Mouse (Mus musculus): ENCODE data around the gene Ppp1r3e.

Ppp1r3e gene

DNA sequence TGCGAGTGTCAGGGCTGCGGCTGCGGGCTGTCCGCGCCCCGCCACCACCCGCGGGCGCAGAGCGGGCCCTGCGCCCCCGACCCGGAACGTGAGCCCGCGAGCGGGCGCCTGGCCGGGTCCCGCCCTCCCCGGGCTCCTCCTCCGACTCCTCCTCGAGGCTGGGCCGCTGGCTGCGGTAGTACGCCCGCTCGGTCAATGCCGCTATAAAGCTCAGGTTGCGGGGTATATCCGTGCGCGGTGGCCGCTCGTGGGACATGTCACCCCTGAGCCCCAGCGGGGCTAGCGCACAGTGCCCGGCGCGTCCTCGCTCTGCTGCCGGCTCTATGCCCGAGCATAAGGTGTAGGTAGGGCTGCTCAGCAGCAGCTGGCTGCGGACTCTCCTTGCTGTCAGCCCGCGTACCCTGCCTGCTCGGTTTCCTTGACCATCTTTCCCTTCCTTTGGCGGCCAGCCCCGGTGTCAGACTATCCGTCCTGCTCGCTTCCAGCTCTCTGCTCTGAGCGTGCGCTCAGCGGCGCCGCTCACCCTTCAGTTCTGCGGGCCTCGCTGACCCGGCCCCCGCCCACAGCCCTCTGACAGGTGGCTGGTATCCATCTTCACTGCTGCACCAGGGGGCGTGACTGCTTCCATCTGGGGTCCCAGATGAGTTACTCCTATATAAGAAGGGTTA lies at the start of gene Ppp1r3e:
Gene Ppp1r3e (minus strand): TSS at position 503 of the 668 bp plus-strand sequence.
- DNase-seq (ENCODE audit: low read depth, low spot score): no peak

DNA sequence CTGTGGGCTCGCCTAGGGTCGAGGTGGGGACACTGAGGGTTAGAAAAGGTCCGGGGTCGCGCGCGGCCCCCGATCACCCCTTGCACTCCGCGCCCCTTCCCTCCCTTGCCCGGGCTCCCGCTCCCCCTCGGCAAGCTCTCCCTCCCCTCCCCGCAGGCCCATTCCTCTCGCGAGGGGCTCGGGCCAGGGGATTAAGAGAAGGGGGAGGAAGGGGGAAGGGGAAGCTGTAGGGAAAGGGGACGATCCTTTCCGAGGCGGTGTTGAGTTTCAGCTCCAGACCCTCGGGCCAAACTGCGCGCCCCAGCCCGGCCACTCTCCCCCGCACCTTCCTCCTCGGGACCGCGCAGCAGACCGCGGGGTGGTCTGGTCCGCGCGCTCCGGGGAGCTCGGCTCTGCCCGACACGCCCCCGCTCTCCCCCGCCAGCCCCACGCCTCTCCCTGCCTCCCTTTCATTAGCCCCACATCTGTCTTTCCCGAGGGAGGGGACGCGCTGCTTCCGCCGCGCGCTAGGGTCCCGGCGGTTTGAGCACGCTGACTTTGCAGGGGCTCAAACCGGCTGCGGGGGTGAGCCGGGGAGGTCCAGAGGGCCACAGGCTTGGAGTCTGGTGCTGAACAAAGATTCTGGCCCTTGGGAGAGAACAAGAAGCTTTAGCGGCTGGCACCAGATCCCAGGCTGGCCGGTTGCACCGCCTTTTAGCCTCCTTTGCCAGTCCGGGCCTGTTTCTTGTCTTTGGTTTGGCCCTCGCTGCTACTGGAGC lies 49.2 kb upstream of the Ppp1r3e start:
- DNase-seq (ENCODE audit: low read depth, low spot score): no peak

DNA sequence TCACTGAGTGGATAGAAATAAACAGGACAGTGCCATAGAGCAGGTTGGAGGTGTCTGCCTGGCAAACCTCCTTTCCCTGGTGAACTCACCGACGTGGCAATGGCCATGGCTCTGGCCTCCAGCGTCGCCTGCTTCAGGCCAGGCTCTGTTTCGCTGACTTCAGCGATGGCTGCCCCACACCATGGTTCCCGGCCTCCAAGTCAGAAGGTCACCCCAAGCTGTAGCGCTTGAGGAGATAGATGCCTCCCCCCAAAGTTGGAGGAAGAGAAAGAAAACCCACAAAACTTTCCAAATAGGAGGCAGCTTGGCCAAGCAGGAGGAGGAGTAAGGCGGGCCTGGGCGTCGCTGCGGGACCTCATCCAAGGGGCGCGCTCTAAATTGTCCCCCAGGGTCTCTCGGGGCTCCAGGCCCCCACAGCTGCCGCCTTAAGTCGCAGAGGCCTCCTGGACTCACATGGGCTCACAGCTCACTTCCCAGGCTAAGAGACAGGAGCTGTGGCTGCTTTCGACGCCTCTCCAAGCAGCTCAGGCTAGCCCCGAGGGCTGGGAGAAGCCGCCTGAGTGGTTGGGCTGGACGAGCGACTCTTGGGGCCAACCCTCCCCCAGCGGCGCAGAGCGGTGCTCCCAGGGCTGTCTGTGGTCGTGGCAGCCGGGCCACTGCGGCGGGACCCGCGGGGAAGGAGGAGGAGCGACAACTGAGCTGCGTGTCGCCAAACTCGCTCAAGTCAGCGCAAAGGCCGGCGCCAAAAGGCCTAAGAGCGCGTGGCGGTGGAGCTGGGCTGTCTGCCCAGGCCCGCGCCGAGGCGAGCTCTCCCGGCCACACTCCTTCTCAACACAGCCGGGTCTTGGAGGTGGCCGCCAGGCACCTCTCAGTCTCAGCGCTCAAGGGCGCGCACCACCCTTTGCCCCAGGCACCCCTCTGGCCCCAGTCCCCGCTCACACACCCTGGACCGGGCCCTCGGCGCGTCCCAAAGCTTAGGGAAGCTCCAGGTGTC lies 48.3 kb upstream of the Ppp1r3e start, which contains the start of gene Efs:
Gene Efs (minus strand): TSS at position 778 of the 994 bp plus-strand sequence.
- no peak for DNase-seq (ENCODE audit: low read depth, low spot score)

DNA sequence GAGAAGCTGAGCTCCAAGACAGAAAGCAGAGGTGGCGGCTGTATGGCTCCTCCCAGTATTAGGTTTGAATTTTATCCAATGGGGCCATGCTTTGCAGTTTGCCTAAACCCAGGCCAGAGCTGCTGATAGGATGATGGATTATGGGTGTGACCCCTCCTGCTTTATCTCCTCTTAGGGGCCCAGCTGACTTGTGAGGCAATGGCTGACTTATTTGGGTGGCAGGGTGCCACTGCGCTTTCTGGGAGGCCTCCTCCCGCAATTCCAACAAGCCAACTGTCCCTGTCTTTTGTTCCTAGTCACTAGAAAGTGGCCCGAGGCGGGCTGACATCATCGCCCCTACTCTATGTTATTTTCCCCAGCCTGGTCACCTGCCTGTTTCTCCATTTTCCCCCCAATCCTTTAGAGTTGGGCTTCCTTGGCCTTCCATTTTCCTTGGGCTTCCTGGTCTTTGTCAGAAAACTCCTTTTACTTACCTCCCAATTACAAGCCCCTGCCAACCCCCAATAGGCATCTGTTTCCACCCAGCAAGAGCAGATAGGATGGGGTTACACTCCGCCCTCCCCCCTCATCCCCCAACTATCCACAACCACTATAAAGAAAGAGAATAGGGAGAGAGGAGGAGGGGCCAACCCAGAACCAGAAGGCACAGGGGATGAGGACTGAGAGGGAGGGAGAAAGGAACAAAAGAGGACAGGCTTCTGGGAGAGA lies 47.4 kb upstream of the Ppp1r3e start:
- peak; percentile 22 for DNase-seq (ENCODE audit: low read depth, low spot score)

DNA sequence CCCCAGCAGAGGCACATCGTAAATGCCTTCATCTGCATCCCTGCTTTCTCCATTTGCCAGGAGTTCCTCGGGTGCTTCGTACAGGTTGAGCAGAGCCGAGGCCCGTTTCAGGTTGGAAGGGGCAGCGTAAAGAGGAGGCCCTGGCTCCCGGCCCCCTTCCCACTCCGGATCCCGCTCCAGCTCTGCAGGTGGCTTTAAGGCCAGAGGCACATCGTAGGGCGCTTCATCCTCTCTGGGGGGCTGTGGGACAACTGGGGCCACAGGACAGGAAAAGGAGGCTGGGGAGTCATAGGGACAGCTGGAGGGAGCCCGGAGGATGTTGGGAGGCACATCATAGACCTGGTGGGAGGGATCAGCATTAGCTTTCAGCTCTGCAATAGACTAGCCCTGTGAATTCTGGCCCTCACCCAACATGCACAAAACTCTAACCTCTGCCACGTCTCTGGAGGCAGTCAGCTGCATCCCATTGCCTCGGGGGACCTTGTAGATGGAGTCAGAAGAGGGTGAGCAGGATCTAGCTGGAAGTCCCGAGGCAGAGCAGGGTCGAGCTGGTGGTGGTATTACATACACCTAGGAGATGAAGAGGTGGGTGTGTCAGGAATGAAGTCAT lies 42.8 kb upstream of the Ppp1r3e start:
- DNase-seq (ENCODE audit: low read depth, low spot score): no peak

DNA sequence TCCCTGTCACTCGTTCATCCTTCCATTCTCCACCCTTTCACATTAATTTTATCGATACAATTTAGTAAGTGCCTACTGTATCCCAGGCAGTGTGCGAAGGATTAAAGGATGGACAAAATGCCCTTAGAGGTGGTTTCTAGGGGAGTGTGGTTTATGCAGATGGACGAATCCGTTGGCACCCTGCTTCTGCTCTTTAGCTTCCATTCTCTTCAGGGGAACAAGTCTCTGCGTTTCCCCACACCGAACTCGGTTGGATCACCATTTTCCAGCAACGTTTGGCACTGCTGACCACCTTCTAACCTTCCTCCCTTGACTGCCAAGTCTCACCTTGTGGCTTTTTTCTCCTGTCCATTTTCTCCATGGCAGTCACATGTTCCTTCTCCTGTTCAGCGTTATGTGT lies 36.0 kb upstream of the Ppp1r3e start:
- DNase-seq (ENCODE audit: low read depth, low spot score): no peak

DNA sequence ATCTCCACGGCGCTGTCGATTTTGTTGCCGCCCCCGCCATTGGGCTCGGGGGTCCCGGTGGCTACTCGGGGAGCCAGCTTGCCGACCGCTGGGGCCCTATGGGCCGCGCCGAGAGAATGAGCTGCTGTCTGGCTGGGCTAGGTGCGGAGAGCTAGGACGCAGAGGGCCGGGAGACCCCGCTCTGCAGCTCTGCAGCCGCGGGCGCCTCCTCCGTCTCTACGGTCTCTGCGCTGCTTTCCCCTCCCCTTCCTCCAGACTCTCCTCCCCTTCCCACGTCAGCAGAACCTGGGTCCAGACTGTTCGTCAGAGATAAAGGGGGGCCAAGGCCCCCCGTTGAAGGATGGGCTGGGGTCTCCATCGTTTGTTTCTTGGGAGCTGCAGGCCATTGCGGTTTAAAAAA lies 35.5 kb upstream of the Ppp1r3e start, which contains the start of gene Slc22a17:
Gene Slc22a17 (minus strand): TSS at position 247 of the 400 bp plus-strand sequence.
- DNase-seq (ENCODE audit: low read depth, low spot score): no peak

DNA sequence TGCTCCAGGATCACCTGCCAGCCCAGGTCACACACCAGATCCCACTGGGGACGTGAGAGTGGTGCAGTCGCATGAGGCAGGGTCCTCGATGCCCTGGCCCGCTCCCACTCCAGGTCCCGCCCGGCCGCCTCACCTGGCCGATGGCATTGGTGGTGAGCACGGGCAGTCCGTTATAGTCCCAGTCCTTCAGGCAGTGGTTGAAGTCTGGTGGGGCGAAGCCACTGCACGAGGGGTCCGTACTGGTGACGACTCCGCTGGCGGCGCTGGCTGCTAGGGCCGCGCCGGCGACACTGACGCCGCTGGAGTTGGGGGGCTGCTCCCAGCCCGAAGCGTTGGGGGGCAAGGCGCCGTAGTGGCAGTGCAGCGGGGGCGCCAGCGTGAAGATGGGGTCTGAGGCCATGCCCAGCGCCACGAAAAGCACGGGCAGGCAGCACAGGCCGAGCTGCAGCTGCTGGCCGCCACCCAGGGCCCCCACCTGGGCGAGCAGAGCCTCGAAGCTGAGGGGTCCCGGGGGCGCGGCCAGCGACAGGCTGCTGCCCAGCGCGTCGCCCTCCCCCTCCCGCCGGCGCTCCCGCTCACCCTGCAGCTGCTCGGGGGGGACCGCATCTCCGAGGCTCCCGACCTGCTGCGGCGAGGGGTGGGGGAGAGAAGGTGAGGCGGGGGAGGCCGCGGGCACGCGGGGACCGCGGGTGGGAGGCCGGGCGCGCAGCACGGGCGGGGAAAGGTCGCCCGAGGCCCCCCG lies 34.9 kb upstream of the Ppp1r3e start:
- no peak for DNase-seq (ENCODE audit: low read depth, low spot score)

DNA sequence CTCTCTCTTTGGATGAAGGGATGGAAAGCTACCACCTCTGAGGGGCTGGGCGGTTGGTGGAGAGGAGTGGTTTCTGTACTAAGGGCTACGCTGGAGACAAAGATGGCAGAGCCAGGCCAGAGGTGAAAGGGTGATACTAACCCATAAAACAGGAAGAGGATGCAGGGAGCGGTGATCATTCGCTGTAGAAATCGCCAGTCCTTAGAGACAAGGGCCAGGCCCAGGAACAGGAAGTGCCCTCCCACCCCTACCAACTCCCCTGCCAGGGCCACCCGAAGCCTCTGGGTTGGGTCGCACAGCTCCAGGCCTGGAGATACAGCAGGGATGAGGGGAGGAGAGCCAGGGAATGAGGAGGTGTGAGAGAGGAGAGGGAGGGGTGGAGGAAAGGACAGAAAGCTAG lies 31.3 kb upstream of the Ppp1r3e start:
- DNase-seq (ENCODE audit: low read depth, low spot score): no peak

DNA sequence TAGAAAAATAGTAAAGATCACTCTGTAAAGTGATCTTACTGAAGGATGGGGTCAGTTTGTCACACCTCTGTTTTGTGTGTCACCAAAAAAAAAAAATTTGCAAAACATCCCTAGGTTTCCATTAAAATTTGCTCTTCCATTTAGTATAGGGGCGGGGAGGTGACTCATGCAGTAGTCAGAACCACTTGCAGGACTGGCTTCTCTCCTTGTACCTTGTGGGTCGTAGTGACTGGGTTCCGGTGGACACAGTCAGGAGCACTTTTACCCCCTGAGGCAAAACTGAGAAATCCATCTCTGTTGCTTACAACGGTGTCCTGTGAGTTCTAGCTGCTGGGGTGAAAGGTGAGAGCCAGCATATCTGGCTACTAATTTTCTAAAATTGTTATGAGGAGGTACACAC lies 26.3 kb upstream of the Ppp1r3e start:
- DNase-seq (ENCODE audit: low read depth, low spot score): no peak

DNA sequence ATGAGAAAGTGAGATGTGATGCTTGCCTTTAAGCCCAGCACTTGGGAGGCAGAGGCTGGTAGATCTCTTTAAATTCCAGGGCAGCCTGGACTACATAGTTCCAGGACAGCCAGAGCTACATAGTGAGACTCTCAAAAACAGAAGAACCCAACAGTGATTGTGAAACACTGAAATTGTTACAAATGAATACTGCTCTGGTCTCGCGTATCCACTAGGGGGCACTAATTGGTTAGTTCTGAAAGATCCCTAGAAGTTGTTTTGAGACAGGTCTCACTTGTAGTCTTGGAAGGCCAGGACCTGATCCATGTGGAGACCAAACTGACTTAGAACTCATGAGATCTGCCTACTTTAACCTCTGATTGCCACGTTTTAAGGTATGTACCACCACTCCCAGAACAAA lies 23.0 kb upstream of the Ppp1r3e start:
- DNase-seq (ENCODE audit: low read depth, low spot score): no peak

DNA sequence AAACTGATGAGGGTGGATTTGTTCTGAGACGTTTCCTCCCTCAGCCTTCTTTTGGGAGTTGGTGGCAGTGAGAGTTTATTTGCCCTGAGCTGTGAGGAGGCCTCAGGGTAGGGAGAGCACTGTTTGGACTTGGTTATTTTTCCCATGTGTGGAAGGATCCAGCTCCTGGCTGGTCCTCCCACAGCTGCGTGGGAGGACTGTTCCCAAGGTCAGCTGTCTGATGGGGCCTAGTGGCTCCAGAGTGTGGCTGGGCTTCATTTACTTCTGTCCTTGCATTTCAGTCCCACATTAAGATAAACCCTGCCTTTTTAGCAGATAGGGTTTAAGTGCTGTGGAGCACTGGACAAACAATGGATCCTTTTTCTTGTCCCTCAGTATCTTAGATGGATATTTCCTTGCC lies 20.1 kb upstream of the Ppp1r3e start:
- DNase-seq (ENCODE audit: low read depth, low spot score): no peak

DNA sequence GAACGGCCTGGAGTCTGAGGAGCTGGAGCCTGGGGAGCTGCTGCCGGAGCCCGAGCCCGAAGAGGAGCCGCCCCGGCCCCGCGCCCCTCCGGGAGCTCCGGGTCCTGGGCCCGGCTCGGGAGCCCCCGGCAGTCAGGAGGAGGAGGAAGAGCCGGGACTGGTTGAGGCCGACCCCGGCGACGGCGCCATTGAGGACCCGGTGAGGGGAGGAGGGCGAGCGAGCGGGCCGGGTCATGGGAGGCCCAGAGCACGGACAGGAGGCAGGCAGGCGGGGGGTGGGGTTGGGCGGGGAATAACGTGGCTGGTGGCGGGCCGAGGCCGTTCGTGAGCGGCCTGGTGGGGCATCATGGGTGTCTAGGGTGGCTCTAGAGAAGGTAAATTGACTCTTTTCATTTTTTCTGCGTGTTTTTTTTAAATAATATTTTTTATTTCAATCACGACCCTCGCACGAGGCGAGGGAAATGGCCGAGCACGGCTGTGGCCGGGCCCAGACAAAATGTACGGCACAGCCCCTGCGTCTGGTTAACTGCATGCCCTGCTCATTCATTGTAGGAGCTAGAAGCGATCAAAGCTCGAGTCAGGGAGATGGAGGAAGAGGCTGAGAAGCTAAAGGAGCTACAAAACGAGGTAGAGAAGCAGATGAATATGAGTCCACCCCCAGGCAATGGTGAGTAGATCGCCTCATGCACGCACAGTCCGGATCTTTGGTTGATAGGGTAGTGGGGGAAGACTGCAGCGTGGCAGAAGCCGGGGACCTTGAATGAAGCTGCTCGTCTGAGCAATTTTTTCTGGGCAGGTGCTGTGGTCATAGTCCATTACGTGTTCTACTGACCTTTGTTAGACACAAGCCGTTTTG lies 17.2 kb upstream of the Ppp1r3e start:
- no peak for DNase-seq (ENCODE audit: low read depth, low spot score)

DNA sequence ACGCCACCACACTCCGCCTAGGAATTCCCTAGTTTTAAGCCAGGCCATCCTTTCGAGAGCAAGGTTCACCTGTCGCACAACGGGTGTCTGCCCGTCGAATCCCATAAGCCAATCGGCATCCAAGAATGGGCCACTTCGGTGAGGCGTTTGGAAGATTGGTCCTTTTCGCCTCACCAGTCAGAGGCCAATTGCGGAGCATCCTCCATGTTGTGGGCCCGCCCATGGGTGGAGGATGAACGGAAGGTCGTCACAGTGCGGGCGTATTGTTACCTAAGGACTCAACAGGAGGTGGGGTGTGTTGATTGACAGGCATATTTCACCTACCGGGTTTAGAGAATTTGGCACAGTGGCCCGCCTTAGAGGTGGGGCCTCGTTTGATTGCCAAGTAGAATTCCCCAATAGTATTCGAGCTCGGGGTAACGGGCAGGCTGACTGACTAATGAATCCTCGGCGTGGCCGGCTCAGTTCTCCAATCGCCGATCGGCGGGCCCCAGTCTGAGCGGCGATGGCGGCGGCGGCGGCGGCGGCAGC lies 16.4 kb upstream of the Ppp1r3e start:
- DNase-seq (ENCODE audit: low read depth, low spot score): peak; percentile 100

DNA sequence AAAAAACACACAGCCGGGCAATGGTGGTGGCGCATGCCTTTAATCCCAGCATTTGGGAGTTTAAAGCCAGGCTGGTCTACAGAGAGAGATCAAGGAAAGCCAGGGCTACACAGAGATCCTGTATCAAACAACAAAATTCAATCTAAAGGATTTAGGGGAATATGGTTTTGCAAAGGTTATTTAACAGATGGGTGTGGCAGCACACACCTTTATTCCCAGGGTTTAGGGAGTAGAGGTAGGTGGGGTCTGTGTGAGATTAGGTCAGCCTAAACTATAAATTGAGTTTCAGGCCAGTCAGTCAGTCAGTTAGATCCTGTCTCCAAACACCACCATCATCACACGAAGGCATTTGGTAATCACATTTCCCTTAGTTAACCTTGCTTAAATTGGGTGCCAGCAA lies 14.8 kb upstream of the Ppp1r3e start, which contains the start of gene Pabpn1:
Gene Pabpn1 (plus strand): TSS at position 301 of the 400 bp plus-strand sequence.
- no peak for DNase-seq (ENCODE audit: low read depth, low spot score)

DNA sequence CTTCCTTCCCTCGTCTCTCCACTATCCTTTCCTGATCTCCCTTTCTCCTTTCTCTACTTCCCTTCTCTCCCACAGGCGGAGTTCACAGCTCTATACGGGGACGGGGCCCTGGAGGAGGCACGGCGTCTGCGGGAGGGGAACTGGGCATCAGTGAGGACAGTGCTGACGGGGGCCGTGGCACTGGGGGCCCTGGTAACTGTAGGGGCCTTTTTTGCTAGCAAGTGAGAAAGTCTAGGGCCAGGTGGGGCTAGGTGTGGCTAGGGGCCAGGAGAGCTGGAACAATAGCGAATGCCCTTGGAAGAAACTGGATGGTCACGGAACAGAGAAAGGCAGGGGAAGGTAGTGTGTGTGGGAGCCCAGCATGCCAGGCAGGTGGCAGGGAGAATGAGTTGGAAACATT lies 8.0 kb upstream of the Ppp1r3e start:
- no peak for DNase-seq (ENCODE audit: low read depth, low spot score)

DNA sequence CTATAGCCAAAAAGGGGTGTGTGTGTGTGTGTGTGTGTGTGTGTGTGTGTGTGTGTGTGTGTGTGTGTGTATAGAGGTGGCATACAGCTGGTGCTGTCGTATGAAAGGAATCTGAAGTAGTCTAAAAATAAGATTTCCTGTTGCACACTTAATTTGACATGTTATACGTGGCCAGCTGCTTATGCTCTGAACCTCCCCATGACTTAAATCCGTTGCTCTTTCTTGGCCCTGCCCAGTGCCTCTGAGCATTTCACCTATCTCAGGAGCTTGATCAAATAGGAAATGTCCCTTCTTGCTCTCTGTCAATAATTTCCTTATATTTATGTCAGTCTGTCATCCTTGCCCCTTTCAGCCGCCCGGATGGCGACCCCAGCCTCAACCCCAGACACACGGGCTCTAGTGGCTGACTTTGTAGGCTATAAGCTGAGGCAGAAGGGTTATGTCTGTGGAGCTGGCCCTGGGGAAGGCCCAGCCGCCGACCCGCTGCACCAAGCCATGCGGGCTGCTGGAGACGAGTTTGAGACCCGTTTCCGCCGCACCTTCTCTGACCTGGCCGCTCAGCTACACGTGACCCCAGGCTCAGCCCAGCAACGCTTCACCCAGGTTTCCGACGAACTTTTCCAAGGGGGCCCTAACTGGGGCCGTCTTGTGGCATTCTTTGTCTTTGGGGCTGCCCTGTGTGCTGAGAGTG lies 6.8 kb upstream of the Ppp1r3e start:
- DNase-seq (ENCODE audit: low read depth, low spot score): no peak

All from c-Kit-negative CD71-positive TER-119-positive erythroid progenitor cells, embryonic 14.5 days (primary cell).